Mouse (Mus musculus) left cerebral cortex, postnatal 4 days (tissue): ENCODE measurements around the gene Ccdc150. TPM values are rescaled to one million over a fixed set of nuclear protein-coding genes. Genes with fewer than 3 reads are reported as not detected.

Source experiments
- DNase-seq: peaks from one replicate; pipeline ENCODE4 v3.0.0-alpha.2; 2022
- intact Hi-C: fragments of 180-260 bp; cut with DNase I; formaldehyde crosslinking; loops from one replicate; pipeline ENCODE4 v1.15.1; 2025
- total RNA-seq, 2 experiments: library from RNA; stranded (reverse); gene quantifications; 2 replicates each; pipeline ENCODE4 v1.2.3; 2021

Gene Ccdc150
- total RNA-seq, result under 1 TPM; 0.16 to 0.28 TPM

- intact Hi-C loops, result no loop called here
- DNase-seq, result peak; percentile 97
These were observed at the start of gene Ccdc150 for GRCm38 (mm10) chr1:54250158-54250866. Ccdc150 (plus strand) TSS chr1:54250683.

- DNase-seq, result no peak
These were observed 30.2 kb upstream of the Ccdc150 start for GRCm38 (mm10) chr1:54220273-54220672.

GRCm38 (mm10) chr1:54242722-54243121 lies 7.8 kb upstream of the Ccdc150 start:
- DNase-seq, result no peak

More at GRCm38 (mm10) chr1:54220273-54220672, 30.2 kb upstream of the Ccdc150 start:
- intact Hi-C loops, result no loop called here

GRCm38 (mm10) chr1:54275552-54275951 lies 25.1 kb downstream of the Ccdc150 start:
- DNase-seq, result no peak
- intact Hi-C loops, result no loop called here

More at GRCm38 (mm10) chr1:54242722-54243121, 7.8 kb upstream of the Ccdc150 start:
- intact Hi-C loops, result no loop called here

- no peak for DNase-seq
- intact Hi-C loops, result no loop called here
These were observed 29.1 kb downstream of the Ccdc150 start for GRCm38 (mm10) chr1:54279628-54280027.

- peak; percentile 19 for DNase-seq
- intact Hi-C loops, result no loop called here
These were observed 30.2 kb downstream of the Ccdc150 start for GRCm38 (mm10) chr1:54280651-54281050.

GRCm38 (mm10) chr1:54306404-54306803 lies 55.9 kb downstream of the Ccdc150 start:
- DNase-seq, result no peak
- intact Hi-C loops, result no loop called here

GRCm38 (mm10) chr1:54326647-54327046 lies 76.2 kb downstream of the Ccdc150 start:
- intact Hi-C loops, result no loop called here
- DNase-seq, result no peak

GRCm38 (mm10) chr1:54327876-54328545 lies 77.5 kb downstream of the Ccdc150 start:
- DNase-seq, result no peak
- intact Hi-C loops, result no loop called here

- peak; percentile 19 for DNase-seq
- intact Hi-C loops, result no loop called here
These were observed 82.5 kb downstream of the Ccdc150 start for GRCm38 (mm10) chr1:54332988-54333387.

GRCm38 (mm10) chr1:54354786-54355185 lies 104.3 kb downstream of the Ccdc150 start:
- intact Hi-C loops, result no loop called here

GRCm38 (mm10) chr1:54355485-54355884 lies 105.0 kb downstream of the Ccdc150 start:
- no peak for DNase-seq
- intact Hi-C loops, result no loop called here

More at GRCm38 (mm10) chr1:54354786-54355185, 104.3 kb downstream of the Ccdc150 start:
- no peak for DNase-seq

- intact Hi-C loops, result no loop called here
- peak; percentile 7 for DNase-seq
These were observed 106.1 kb downstream of the Ccdc150 start for GRCm38 (mm10) chr1:54356566-54356965.

GRCm38 (mm10) chr1:54377506-54378051 lies 127.1 kb downstream of the Ccdc150 start:
- intact Hi-C loops, result loop anchor here (10.0 kb wide), 1 partner anchor 463 kb away; no protein-coding TSS in a partner anchor
- no peak for DNase-seq

GRCm38 (mm10) chr1:54380978-54381914 lies 130.8 kb downstream of the Ccdc150 start:
- peak; percentile 72 for DNase-seq
- intact Hi-C loops, result loop anchor here (5.0 kb wide), 1 partner anchor 674 kb away; the partner anchor contains the start of gene Dnah7a

- no peak for DNase-seq
- intact Hi-C loops, result loop anchor here (5.0 kb wide), 1 partner anchor 677 kb away; the partner anchor contains the start of gene Dnah7a
These were observed 133.7 kb downstream of the Ccdc150 start for GRCm38 (mm10) chr1:54384221-54384620.

- DNase-seq, result no peak
- intact Hi-C loops, result no loop called here
These were observed 152.3 kb downstream of the Ccdc150 start for GRCm38 (mm10) chr1:54402736-54403135.
